Mouse (Mus musculus): Measurements from ENCODE around the gene Olfr533.
"Not testable (repeated sequence)": the region's sequence is repeated elsewhere in the genome, so short reads cannot be mapped to it uniquely, and the experiment has no call there.

The Olfr533 gene

DNA sequence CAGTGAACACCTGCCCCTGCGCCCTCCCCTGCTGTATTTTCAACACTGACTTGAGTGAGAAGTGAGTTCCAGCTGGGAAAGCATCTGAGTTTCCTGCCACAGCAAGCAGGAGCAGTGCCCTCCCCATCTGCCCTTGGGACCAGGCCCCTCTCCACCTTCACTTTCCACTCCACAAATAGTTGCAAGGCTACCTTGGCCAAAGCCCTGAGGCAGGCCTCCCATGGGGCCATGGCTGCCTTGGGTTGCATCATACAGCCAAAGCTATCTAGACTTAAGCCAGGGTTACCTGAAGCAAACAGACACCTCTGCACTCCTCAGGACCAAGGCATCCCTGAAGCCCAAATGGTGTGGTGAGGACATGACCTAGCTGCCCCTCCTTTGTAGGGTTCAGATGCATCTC, at the start of gene Olfr533:
Gene Olfr533, plus strand, starts transcription at position 301 of the 400 bp plus-strand sequence.
- not testable (repeated sequence) for DNase-seq (ENCODE audit: low spot score)

DNA sequence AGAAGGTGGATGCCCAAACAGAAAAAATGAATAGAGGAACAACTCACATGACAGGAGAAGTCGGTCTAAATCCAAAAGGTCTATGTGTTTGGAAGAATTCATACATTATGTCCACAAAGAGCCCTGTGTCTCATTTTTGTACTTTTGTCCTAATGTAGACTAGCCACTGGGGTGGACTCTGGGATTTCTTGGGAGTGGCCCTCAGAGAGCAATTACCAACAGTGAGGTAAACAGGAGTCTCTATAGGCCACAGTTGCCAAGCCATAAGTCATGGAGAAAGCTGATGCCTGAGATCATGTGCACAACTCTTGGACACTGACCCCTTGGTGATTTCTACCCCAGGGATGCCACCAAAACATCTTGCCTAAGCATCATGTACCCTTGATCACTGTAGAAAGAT, 41.6 kb upstream of the Olfr533 start, which contains the start of gene Olfr532:
Gene Olfr532, minus strand, starts transcription at position 101 of the 400 bp plus-strand sequence.
- DNase-seq (ENCODE audit: low spot score), result no peak

DNA sequence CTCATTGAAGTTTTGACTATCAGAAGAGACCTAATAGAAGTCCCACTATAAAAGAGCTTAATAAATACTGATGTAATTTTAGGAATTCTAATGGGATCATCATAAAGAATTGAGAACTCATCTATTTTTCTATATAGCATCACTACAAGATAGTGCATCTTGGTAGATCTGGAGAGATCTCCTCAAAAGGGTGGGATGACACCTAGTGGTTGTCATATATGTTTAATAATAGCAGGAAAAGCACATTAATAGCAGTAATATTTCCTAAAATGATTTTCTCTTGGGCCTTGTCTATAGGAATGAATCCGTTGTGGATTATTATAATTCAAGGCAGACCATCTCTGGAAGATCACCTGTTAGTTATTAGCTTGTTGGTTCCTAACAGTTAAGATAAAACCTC, 20.0 kb upstream of the Olfr533 start:
- no peak for DNase-seq (ENCODE audit: low spot score)

DNA sequence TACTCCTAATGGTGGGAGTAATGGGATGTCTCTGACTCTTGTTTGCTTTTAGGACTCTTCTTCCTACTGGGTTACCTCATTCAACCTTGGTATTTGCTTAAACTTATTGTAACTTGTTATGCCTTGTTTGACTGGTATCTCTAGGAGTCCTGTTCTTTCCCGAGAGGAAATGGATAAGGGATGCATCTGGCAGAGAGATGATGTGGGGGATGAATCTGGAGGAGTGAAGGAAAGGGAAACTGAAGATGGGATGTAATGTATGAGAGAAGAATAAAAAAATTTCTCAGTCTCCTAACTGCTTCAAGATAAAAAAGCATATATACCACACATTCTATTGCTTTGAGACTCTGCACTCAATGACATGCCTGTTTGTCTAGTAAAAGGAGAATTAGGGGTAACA, 14.7 kb downstream of the Olfr533 start:
- DNase-seq (ENCODE audit: low spot score), result no peak

DNA sequence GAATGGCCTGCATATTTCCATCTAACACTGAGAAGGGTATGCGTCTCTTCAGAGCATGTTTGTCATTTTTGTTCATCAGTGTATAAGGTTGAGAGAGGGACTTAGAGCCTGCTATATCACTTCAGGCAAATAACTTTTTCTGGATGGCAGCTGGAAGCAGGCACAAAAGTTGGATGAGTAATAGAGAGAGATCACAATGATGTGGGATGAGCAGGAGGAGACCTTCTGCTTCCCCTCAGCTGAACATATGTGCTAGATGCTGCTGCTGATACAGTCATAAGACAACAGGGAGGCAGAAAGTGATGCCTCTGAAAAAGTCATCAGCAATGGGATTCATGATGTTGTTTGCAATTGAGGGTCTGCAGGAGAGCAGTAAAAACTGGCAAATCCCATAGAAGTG, 15.6 kb downstream of the Olfr533 start:
- no peak for DNase-seq (ENCODE audit: low spot score)

GRCm38 (mm10) chr7:140483916-140484315, 20.7 kb downstream of the Olfr533 start, which contains the start of gene Olfr535:
TSS of gene Olfr535 (plus strand) at chr7:140484216.
- DNase-seq (ENCODE audit: low spot score), result no peak

DNA sequence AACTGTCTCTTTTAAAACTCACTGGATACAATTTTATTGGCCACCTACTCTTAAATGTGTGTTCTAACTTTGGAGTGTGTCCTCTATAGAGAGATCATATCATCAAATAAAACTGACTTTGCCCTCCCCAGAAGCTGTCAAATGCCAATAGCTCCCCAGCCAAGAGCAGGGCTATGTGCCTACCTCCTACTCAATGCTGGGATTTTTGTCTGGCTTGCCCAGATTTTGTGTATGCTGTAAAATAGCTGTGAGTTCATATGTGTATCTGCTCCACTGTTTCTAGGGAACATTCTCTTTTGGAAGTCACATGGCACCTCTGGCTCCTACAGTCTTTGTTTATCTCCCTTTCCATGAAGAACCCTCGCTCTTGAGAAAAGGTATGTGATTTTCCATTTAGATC, 25.8 kb downstream of the Olfr533 start:
- DNase-seq (ENCODE audit: low spot score), result no peak

DNA sequence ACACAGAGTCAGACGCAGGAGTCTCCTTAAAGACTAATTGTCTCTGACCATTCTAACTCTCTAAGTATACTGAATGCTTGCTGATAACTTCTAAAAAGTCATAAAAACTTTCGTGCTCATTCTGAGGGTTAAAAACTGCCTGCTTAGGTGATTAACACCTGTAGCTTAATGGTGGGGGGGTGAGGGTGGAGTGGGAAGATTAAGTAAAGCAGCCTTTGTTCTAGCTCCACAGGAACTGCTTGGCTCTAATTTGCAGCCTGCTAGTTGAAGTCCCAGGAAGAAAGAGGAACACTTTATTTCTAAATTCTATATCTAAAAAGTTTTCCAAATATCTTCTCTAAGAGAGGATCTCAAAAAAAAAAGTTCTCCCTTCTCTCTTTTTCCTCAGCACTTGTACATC, 31.1 kb downstream of the Olfr533 start:
- DNase-seq (ENCODE audit: low spot score), result no peak

GRCm38 (mm10) chr7:140494702-140495101, 31.5 kb downstream of the Olfr533 start:
- no peak for DNase-seq (ENCODE audit: low spot score)

DNA sequence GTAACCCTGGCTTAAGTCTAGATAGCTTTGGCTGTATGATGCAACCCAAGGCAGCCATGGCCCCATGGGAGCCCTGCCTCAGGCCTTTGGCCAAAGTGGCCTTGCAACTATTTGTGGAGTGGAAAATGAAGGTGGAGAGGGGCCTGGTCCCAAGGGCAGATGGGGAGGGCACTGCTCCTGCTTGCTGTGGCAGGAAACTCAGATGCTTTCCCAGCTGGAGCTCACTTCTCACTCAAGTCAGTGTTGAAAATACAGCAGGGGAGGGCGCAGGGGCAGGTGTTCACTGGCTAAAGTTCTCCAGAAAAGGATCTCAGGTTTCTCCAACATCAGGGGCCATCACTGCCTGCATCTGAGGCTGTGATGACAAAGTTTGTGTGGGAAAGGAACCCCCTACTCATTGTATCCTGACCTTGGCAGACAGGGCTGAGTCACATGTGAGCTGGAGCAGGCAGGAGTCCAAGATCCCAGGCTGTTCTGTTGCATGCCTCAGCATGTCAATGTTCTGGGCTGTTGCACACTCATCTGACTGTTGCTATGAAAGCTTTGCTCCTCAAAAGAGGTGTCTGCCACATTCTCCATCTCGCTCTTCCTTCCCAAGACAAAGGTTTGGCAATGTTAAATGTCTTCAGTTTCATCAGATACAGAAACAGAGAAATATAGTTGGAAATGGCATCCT, 44.3 kb downstream of the Olfr533 start, which contains the start of gene Olfr536:
Gene Olfr536, minus strand, starts transcription at position 51 of the 676 bp plus-strand sequence.
- not testable (repeated sequence) for DNase-seq (ENCODE audit: low spot score)

Data from lung, postnatal 25 days (tissue).